Mouse (Mus musculus) stomach, embryonic 16.5 days (tissue): Measurements from ENCODE around the gene Pfkp. TPM values are rescaled to one million over a fixed set of nuclear protein-coding genes. Genes with fewer than 3 reads are reported as not detected.

Source experiments
- ATAC-seq: fragments of 200-750 bp; cut with Nextera tagmentation; 2 replicates; pipeline ENCODE4 v1.8.0; 2017; ENCODE audit warnings: moderate number of reproducible peaks, moderate TSS enrichment; ENCODE audit not compliant: insufficient read depth, low FRiP score
- H3K27ac ChIP-seq: fragments of 300-500 bp; sonication (generic); 2 replicates; pipeline ENCODE4 v1.5.1; 2014; ENCODE audit warnings: low read length
- H3K27me3 ChIP-seq: fragments of 300-500 bp; sonication (generic); 2 replicates; pipeline ENCODE4 v1.6.1; 2014; ENCODE audit warnings: low read length, control low read depth, mixed read lengths; ENCODE audit not compliant: control insufficient read depth, insufficient read depth
- H3K36me3 ChIP-seq: fragments of 300-500 bp; sonication (generic); 2 replicates; pipeline ENCODE4 v1.6.1; 2014; ENCODE audit warnings: low read length; ENCODE audit not compliant: control insufficient read depth, insufficient read depth
- H3K4me1 ChIP-seq: fragments of 300-500 bp; sonication (generic); 2 replicates; pipeline ENCODE4 v1.6.1; 2014; ENCODE audit warnings: low read length, control low read depth, mixed read lengths; ENCODE audit not compliant: control insufficient read depth, insufficient read depth
- H3K4me2 ChIP-seq: fragments of 300-500 bp; sonication (generic); 2 replicates; pipeline ENCODE4 v1.6.1; 2014; ENCODE audit warnings: low read depth, low read length, mixed read lengths
- H3K4me3 ChIP-seq: fragments of 300-500 bp; sonication (generic); replicated peaks from 2 replicates; pipeline ENCODE4 v1.5.1; 2014; ENCODE audit warnings: mild to moderate bottlenecking, low read length
- H3K9ac ChIP-seq: fragments of 300-500 bp; sonication (generic); 2 replicates; pipeline ENCODE4 v1.6.1; 2014; ENCODE audit warnings: low read length
- H3K9me3 ChIP-seq: fragments of 300-500 bp; sonication (generic); replicated peaks from 2 replicates; pipeline ENCODE4 v1.6.1; 2016; ENCODE audit warnings: low read length, control low read depth; ENCODE audit not compliant: control insufficient read depth
- WGBS: fragments of 180-500 bp; shearing (Covaris S2); extraction: QIAGEN DNeasy Blood & Tissue Kit; methylation state at CpG from one replicate; pipeline ENCODE4 v1.1.7; 2014; 5-methylcytosine and 5-hydroxymethylcytosine counted together
- polyA plus RNA-seq: library from polyadenylated mRNA; unstranded; fragments of >200 nt; fragmentation: Nextera tagmentation; extraction: Ambion mirVana; gene quantifications from 2 replicates; pipeline ENCODE4 v1.2.1, GENCODE M21; 2015

The Pfkp gene
- 58.8 and 61.5 TPM in 2 replicates for polyA plus RNA-seq

- 2% methylated on average over 34 of the region's 34 CpGs for WGBS
- no peaks in the 10 kb centered on the region for H3K36me3 ChIP-seq
- peaks cover 5% of the 10 kb centered on the region for H3K4me1 ChIP-seq
- H3K4me2 ChIP-seq: peak within 1 kb of the TSS; percentile 96
- H3K27ac ChIP-seq: peak within 1 kb of the TSS; percentile 56; the same call in 1 of the 2 replicates
- peak; percentile 95 for ATAC-seq
- H3K27me3 ChIP-seq: no peaks in the 10 kb centered on the region
- peak within 1 kb of the TSS; percentile 58 for H3K4me3 ChIP-seq
- H3K9ac ChIP-seq: peak within 1 kb of the TSS; percentile 72
- H3K9me3 ChIP-seq: no peaks in the 10 kb centered on the region
These were observed at the start of gene Pfkp for GRCm38 (mm10) chr13:6648669-6649233. TSS of gene Pfkp (minus strand) at chr13:6648777.

GRCm38 (mm10) chr13:6690607-6691006, 42.0 kb upstream of the Pfkp start:
- no peaks in the 10 kb centered on the region for H3K9me3 ChIP-seq
- H3K4me2 ChIP-seq: no peak overlapping the region
- ATAC-seq: no peak
- H3K27ac ChIP-seq: no peak overlapping the region
- no peak overlapping the region for H3K9ac ChIP-seq
- H3K36me3 ChIP-seq: no peaks in the 10 kb centered on the region
- H3K27me3 ChIP-seq: no peaks in the 10 kb centered on the region
- no peak overlapping the region for H3K4me3 ChIP-seq
- WGBS: 74% methylated on average over 3 of the region's 3 CpGs
- H3K4me1 ChIP-seq: no peaks in the 10 kb centered on the region

GRCm38 (mm10) chr13:6689962-6690361, 41.4 kb upstream of the Pfkp start:
- Histone ChIP-seq H3K9me3 (no peaks in the 10 kb centered on the region), H3K36me3 (no peaks in the 10 kb centered on the region), H3K9ac (no peak overlapping the region), H3K4me2 (no peak overlapping the region), H3K27ac (no peak overlapping the region), H3K27me3 (no peaks in the 10 kb centered on the region), H3K4me1 (no peaks in the 10 kb centered on the region), H3K4me3 (no peak overlapping the region)
- 67% methylated on average over 4 of the region's 4 CpGs for WGBS
- ATAC-seq: peak; percentile 47

GRCm38 (mm10) chr13:6688790-6689433, 40.3 kb upstream of the Pfkp start:
- Histone ChIP-seq H3K27ac (no peak overlapping the region), H3K4me1 (no peaks in the 10 kb centered on the region), H3K9me3 (no peaks in the 10 kb centered on the region), H3K9ac (no peak overlapping the region), H3K36me3 (no peaks in the 10 kb centered on the region), H3K4me2 (no peak overlapping the region), H3K4me3 (no peak overlapping the region), H3K27me3 (no peaks in the 10 kb centered on the region)
- ATAC-seq: 0 out of 2 replicates have a peak, but pooled peaks have one; percentile 53
- WGBS: 46% methylated on average over 7 of the region's 7 CpGs

- H3K9me3 ChIP-seq: no peaks in the 10 kb centered on the region
- H3K36me3 ChIP-seq: no peaks in the 10 kb centered on the region
- H3K4me1 ChIP-seq: no peaks in the 10 kb centered on the region
- no peak overlapping the region for H3K4me2 ChIP-seq
- H3K27me3 ChIP-seq: no peaks in the 10 kb centered on the region
- WGBS: 70% methylated on average over 4 of the region's 4 CpGs
- no peak overlapping the region for H3K27ac ChIP-seq
- no peak for ATAC-seq
- no peak overlapping the region for H3K4me3 ChIP-seq
- no peak overlapping the region for H3K9ac ChIP-seq
These were observed 18.3 kb upstream of the Pfkp start for GRCm38 (mm10) chr13:6666887-6667286.

- Histone ChIP-seq H3K27me3 (no peaks in the 10 kb centered on the region), H3K27ac (peak overlapping the region; percentile 46), H3K36me3 (no peaks in the 10 kb centered on the region), H3K4me2 (no peak overlapping the region), H3K4me1 (no peaks in the 10 kb centered on the region), H3K4me3 (no peak overlapping the region), H3K9ac (no peak overlapping the region), H3K9me3 (no peaks in the 10 kb centered on the region)
- ATAC-seq: peak; percentile 37; the same call in 1 of the 2 replicates
- 52% methylated on average over 1 of the region's 1 CpGs for WGBS
These were observed 16.9 kb upstream of the Pfkp start for GRCm38 (mm10) chr13:6665506-6665905.

- WGBS: 69% methylated on average over 5 of the region's 5 CpGs
- no peaks in the 10 kb centered on the region for H3K27me3 ChIP-seq
- H3K27ac ChIP-seq: no peak overlapping the region
- H3K9me3 ChIP-seq: no peaks in the 10 kb centered on the region
- H3K4me2 ChIP-seq: no peak overlapping the region
- H3K4me1 ChIP-seq: no peaks in the 10 kb centered on the region
- no peak overlapping the region for H3K4me3 ChIP-seq
- no peak for ATAC-seq
- no peaks in the 10 kb centered on the region for H3K36me3 ChIP-seq
- no peak overlapping the region for H3K9ac ChIP-seq
These were observed 15.6 kb upstream of the Pfkp start for GRCm38 (mm10) chr13:6664216-6664615.

GRCm38 (mm10) chr13:6659314-6659713, 10.7 kb upstream of the Pfkp start:
- WGBS: 73% methylated on average over 6 of the region's 6 CpGs
- H3K4me1 ChIP-seq: no peaks in the 10 kb centered on the region
- no peaks in the 10 kb centered on the region for H3K36me3 ChIP-seq
- ATAC-seq: no peak
- no peak overlapping the region for H3K27ac ChIP-seq
- H3K9me3 ChIP-seq: no peaks in the 10 kb centered on the region
- no peak overlapping the region for H3K9ac ChIP-seq
- no peak overlapping the region for H3K4me3 ChIP-seq
- no peaks in the 10 kb centered on the region; the same call in 1 of the 2 replicates for H3K27me3 ChIP-seq
- H3K4me2 ChIP-seq: no peak overlapping the region

- Histone ChIP-seq H3K4me2 (no peak overlapping the region), H3K27ac (no peak overlapping the region), H3K4me1 (no peaks in the 10 kb centered on the region), H3K9me3 (no peaks in the 10 kb centered on the region), H3K9ac (no peak overlapping the region), H3K36me3 (no peaks in the 10 kb centered on the region), H3K27me3 (no peaks in the 10 kb centered on the region; the same call in 1 of the 2 replicates), H3K4me3 (no peak overlapping the region)
- no peak for ATAC-seq
- WGBS: 89% methylated on average over 2 of the region's 2 CpGs
These were observed 8.7 kb upstream of the Pfkp start for GRCm38 (mm10) chr13:6657300-6657699.
